Mouse (Mus musculus) kidney, postnatal 0 days (tissue): Measurements from ENCODE around the gene Hnrnpll. TPM values are rescaled to one million over a fixed set of nuclear protein-coding genes. Genes with fewer than 3 reads are reported as not detected.

ENCODE experiments used
- ATAC-seq: fragments of 200-750 bp; cut with Nextera tagmentation; replicated peaks from 2 replicates; pipeline ENCODE4 v1.8.0; 2017; ENCODE audit warnings: low read depth, moderate number of reproducible peaks, moderate TSS enrichment, moderate library complexity; ENCODE audit not compliant: low FRiP score
- DNase-seq: peaks from one replicate; pipeline ENCODE4 v3.0.0-alpha.2; 2016; ENCODE audit warnings: low spot score
- H3K27ac ChIP-seq: fragments of 300-500 bp; sonication (generic); 2 replicates; pipeline ENCODE4 v1.5.1; 2014; ENCODE audit warnings: mild to moderate bottlenecking
- H3K27me3 ChIP-seq: fragments of 300-500 bp; sonication (generic); 2 replicates; pipeline ENCODE4 v1.6.1; 2014; ENCODE audit warnings: low read length, mixed read lengths; ENCODE audit not compliant: insufficient read depth
- H3K36me3 ChIP-seq: fragments of 300-500 bp; sonication (generic); 2 replicates; pipeline ENCODE4 v1.6.1; 2014; ENCODE audit warnings: low read length, mixed read lengths; ENCODE audit not compliant: insufficient read depth
- H3K4me1 ChIP-seq: fragments of 300-500 bp; sonication (generic); replicated peaks from 2 replicates; pipeline ENCODE4 v1.6.1; 2014; ENCODE audit warnings: antibody characterized with exemption, low read length, mixed read lengths; ENCODE audit not compliant: insufficient read depth
- H3K4me2 ChIP-seq: fragments of 300-500 bp; sonication (generic); 2 replicates; pipeline ENCODE4 v1.6.1; 2014; ENCODE audit warnings: mild to moderate bottlenecking, low read length, moderate library complexity, mixed read lengths
- H3K4me3 ChIP-seq: fragments of 300-500 bp; sonication (generic); replicated peaks from 2 replicates; pipeline ENCODE4 v1.5.1; 2014; ENCODE audit warnings: low read depth, low read length
- H3K9ac ChIP-seq: fragments of 300-500 bp; sonication (generic); 2 replicates; pipeline ENCODE4 v1.6.1; 2014; ENCODE audit warnings: low read depth, low read length
- H3K9me3 ChIP-seq: fragments of 300-500 bp; sonication (generic); replicated peaks from 2 replicates; pipeline ENCODE4 v1.6.1; 2016; ENCODE audit warnings: low read length, inconsistent platforms, mixed read lengths
- CTCF ChIP-seq: IDR thresholded peaks from 2 replicates; pipeline ENCODE4 v1.5.1; 2016; ENCODE audit warnings: antibody characterized with exemption, low read depth, mild to moderate bottlenecking, moderate library complexity
- WGBS: fragments of 180-500 bp; shearing (Covaris S2); extraction: QIAGEN DNeasy Blood & Tissue Kit; methylation state at CpG from one replicate; pipeline ENCODE4 v1.1.7; 2014; 5-methylcytosine and 5-hydroxymethylcytosine counted together
- polyA plus RNA-seq: library from polyadenylated mRNA; unstranded; fragments of >200 nt; fragmentation: Nextera tagmentation; extraction: Ambion mirVana; gene quantifications from 2 replicates; pipeline ENCODE4 v1.2.1, GENCODE M21; 2015

The Hnrnpll gene
- polyA plus RNA-seq, result 42.2 and 48.0 TPM in 2 replicates

DNA sequence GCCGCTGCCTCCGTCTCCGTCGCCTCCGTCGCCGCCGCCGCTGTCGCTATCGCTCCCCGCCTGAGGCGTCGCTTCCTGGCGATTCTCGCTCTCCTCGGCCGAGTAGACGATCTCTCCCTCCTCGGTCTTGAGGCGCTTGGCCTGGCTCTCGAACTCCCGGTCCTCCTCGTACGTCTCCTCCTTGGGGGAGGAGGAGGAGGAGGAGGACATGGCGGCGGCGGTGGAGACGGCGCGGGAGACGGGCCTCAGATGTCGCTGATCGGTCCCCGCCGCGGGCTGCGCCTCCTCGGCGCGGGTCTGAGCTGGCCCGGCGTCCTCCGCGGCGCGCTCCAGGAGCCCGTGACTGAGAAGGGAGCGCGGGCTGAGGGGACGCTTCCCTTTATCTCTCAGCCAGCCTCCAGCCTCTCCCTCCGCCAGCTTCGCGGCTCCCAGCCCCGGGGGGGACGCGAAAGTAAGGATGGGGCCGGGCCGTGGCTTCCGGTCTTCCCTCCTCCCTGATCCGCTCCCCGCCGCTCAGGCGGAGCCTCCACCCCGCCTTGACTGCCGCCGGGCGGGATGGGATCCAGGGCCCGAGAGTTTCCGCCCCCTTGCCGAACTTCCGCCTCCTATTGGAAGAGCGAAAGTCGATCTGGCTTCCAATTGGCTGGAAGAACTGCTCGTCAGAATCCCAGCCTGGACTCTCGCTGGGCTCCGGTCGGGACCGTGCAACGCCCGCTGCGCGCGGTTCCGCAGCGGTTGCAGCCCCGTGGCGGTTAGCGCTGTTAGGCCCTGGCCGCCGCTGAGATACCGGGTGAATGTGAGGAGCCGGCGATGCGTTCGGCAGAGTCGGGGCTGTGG lies at the start of gene Hnrnpll:
Gene Hnrnpll, minus strand, starts transcription at position 552 of the 837 bp plus-strand sequence.
- peak; percentile 17; the same call in 1 of the 2 replicates for TF ChIP-seq CTCF
- Histone ChIP-seq H3K36me3 (no peaks in the 10 kb centered on the region), H3K4me3 (peak within 1 kb of the TSS; percentile 96), H3K4me2 (peak within 1 kb of the TSS; percentile 82), H3K9me3 (no peaks in the 10 kb centered on the region), H3K27me3 (no peaks in the 10 kb centered on the region), H3K4me1 (peaks cover 4% of the 10 kb centered on the region; the same call in 1 of the 2 replicates), H3K27ac (peak within 1 kb of the TSS; percentile 99), H3K9ac (peak within 1 kb of the TSS; percentile 97)
- DNase-seq (peak; percentile 97), ATAC-seq (peak; percentile 97)
- under 1% methylated on average over 79 of the region's 97 CpGs for WGBS

DNA sequence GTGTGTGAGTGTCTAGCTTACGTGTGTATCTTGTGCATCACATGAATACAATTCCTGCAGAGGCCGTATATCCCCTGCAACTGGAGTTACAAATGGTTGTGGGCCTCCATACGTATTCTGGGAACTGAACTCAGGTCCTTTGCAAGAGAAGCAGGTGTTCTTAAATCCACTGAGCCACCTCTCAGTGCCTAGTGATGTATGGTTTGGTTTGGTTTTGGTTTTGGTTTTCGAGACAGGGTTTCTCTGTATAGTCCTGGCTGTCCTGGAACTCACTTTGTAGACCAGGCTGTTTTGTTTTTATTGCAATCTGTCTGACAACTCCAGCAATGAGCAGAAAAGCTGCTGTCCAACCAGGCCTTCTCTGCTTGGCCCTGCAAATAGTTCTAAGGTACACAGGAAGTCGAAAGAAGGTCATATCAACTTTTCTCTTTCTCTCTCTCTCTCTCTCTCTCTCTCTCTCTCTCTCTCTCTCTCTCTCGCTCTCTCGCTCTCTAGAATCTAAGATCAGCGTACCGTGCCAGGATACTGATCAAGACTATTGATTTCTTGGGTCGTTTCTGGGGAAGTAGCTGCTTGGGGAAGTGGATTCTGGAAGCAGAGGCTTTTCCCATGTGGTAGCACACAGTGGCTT lies 43.3 kb upstream of the Hnrnpll start:
- no peak for DNase-seq
- H3K4me3 ChIP-seq, result no peak overlapping the region
- H3K4me1 ChIP-seq, result no peaks in the 10 kb centered on the region
- H3K9ac ChIP-seq, result no peak overlapping the region
- no peak for TF ChIP-seq CTCF
- H3K27me3 ChIP-seq, result no peaks in the 10 kb centered on the region
- no peak overlapping the region for H3K27ac ChIP-seq
- no peak for ATAC-seq
- H3K36me3 ChIP-seq, result no peaks in the 10 kb centered on the region
- no peak overlapping the region for H3K4me2 ChIP-seq
- no peaks in the 10 kb centered on the region; the same call in 1 of the 2 replicates for H3K9me3 ChIP-seq
- 81% methylated on average over 10 of the region's 10 CpGs for WGBS

DNA sequence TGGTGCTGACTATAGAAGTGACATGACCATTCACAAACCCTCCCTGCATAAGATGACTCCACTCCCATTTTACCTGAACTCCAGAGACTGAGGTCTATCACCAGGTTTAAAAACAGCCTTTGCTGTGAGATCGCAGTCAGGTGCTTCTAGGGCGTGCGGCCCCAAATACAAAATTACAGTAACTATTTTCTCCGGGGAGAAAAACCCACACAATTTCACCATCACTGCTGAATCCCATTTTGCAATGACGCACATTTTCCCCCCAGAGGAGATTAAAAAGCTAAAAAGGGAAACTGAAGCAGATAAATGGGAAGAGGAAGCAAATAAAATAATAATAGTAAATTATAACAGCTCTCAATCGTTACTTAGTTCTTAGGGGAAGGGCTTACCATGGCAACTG lies 37.7 kb upstream of the Hnrnpll start:
- no peaks in the 10 kb centered on the region for H3K9me3 ChIP-seq
- no peak for ATAC-seq
- H3K27ac ChIP-seq, result no peak overlapping the region
- WGBS, result 76% methylated on average over 6 of the region's 6 CpGs
- no peak for DNase-seq
- H3K4me3 ChIP-seq, result no peak overlapping the region
- H3K27me3 ChIP-seq, result no peaks in the 10 kb centered on the region
- no peak overlapping the region for H3K4me2 ChIP-seq
- no peak for TF ChIP-seq CTCF
- 0 out of 2 replicates have a peak, but pooled peaks cover 5% of the 10 kb centered on the region for H3K4me1 ChIP-seq
- no peak overlapping the region for H3K9ac ChIP-seq
- H3K36me3 ChIP-seq, result no peaks in the 10 kb centered on the region

DNA sequence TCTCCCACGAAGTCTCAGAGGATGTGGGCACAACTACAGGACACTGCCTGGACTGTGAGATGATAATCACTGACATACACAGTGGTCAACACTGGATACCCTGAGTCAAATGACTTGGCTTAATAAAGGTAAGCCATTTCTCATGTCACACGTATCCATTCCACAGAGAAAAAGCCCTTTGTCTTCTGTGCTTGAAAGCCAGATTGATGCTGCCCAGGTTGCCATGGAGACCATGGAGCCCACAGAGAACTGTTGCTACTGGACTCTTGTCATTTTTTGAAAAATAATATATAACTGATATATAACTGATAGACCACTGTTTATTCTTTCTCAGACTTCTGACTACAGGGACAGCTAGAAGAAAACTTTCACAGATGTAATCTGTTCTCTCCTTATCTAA lies 35.1 kb upstream of the Hnrnpll start:
- Histone ChIP-seq H3K27ac (no peak overlapping the region), H3K36me3 (no peaks in the 10 kb centered on the region), H3K9ac (no peak overlapping the region), H3K4me3 (no peak overlapping the region), H3K9me3 (no peaks in the 10 kb centered on the region), H3K4me2 (no peak overlapping the region), H3K4me1 (0 out of 2 replicates have a peak, but pooled peaks cover 5% of the 10 kb centered on the region), H3K27me3 (no peaks in the 10 kb centered on the region)
- TF ChIP-seq CTCF, result no peak
- DNase-seq, result peak; percentile 22
- 26% methylated on average over 2 of the region's 2 CpGs for WGBS
- ATAC-seq, result no peak

DNA sequence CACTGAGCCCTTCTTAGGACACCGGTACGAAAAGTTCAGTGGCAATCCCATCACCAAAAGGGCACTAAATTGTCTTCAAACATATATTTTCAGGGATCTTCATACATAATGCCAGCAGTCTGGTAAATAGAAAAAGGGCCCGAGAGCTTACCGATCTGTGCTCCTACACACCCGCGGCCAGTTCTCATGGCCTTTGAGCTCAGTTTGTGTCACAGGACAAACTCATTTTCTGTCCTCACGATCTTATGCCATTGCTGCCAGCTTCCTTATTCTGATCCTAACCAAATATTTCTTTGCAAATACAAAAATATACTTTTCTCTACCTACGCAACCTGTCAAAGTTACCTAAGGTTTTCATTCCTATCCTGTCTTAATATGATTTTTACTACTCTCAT lies 34.6 kb upstream of the Hnrnpll start:
- H3K9ac ChIP-seq, result no peak overlapping the region
- H3K27ac ChIP-seq, result peak overlapping the region; percentile 83
- 71% methylated on average over 8 of the region's 8 CpGs for WGBS
- no peaks in the 10 kb centered on the region for H3K9me3 ChIP-seq
- H3K4me1 ChIP-seq, result 0 out of 2 replicates have a peak, but pooled peaks cover 5% of the 10 kb centered on the region
- no peak overlapping the region for H3K4me3 ChIP-seq
- ATAC-seq (no peak), DNase-seq (no peak)
- no peak for TF ChIP-seq CTCF
- no peaks in the 10 kb centered on the region for H3K36me3 ChIP-seq
- 0 out of 2 replicates have a peak overlapping the region, but pooled peaks have one; percentile 51 for H3K4me2 ChIP-seq
- H3K27me3 ChIP-seq, result no peaks in the 10 kb centered on the region

DNA sequence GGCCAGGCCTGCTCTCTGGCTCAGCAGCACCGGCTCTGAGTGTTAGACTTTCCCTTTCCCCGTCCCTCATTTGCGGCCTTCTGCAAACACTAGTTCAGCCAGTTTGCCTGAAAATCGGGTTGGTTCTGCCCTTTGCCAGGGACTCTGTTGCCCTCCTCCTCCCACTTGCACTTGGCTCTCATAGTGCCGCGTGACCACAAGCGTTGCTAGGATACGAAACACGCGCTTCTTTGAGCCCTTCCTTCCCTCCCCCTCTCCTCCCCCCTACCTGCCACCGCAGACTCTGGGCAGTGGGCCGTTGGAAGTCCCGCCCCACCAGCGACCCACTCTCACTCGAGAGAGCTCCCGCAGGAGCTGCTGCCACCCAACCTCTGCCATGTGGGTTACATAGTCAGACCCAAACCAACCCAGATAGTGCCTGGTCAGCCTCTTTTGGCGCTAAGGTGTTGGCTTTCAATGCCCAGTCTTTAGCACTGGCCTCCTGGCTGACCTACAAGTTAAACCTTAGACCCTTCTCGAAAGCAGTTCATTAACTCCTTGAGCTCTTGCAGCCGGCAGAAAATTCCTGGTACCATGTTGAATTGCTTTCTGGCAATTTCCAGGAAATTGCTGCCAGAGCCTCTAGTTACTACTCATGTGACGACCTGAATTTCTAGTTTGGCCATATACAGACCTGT lies 34.0 kb upstream of the Hnrnpll start:
- Histone ChIP-seq H3K9me3 (no peaks in the 10 kb centered on the region), H3K4me1 (0 out of 2 replicates have a peak, but pooled peaks cover 5% of the 10 kb centered on the region), H3K4me3 (peak overlapping the region; percentile 4; the same call in 1 of the 2 replicates), H3K4me2 (peak overlapping the region; percentile 51), H3K27me3 (no peaks in the 10 kb centered on the region), H3K9ac (0 out of 2 replicates have a peak overlapping the region, but pooled peaks have one; percentile 43), H3K27ac (peak overlapping the region; percentile 83), H3K36me3 (no peaks in the 10 kb centered on the region)
- ATAC-seq, result peak; percentile 97
- WGBS, result 6% methylated on average over 20 of the region's 20 CpGs
- TF ChIP-seq CTCF, result no peak
- peak; percentile 78 for DNase-seq
